Mouse (Mus musculus) hindbrain, embryonic 14.5 days (tissue): ENCODE data around the gene Ctf1. TPM values are rescaled to one million over a fixed set of nuclear protein-coding genes. Genes with fewer than 3 reads are reported as not detected.
A peak's percentile ranks its signal among the peaks of the same experiment; 100 is the strongest.
"Not testable (repeated sequence)": the region's sequence is repeated elsewhere in the genome, so short reads cannot be mapped to it uniquely, and the experiment has no call there.

Experiments used
- ATAC-seq: fragments of 200-750 bp; cut with Nextera tagmentation; 2 replicates; pipeline ENCODE4 v1.8.0; 2017; ENCODE audit warnings: moderate number of reproducible peaks, mild to moderate bottlenecking, moderate TSS enrichment, moderate library complexity; ENCODE audit not compliant: low FRiP score
- DNase-seq: peaks from one replicate; pipeline ENCODE4 v3.0.0-alpha.2; 2015; ENCODE audit warnings: low spot score
- H3K27ac ChIP-seq: fragments of 300-500 bp; sonication (generic); 2 replicates; pipeline ENCODE4 v1.5.1; 2014; ENCODE audit warnings: mild to moderate bottlenecking, moderate library complexity
- H3K27me3 ChIP-seq: fragments of 300-500 bp; sonication (generic); 2 replicates; pipeline ENCODE4 v1.6.1; 2014; ENCODE audit warnings: mild to moderate bottlenecking, low read length, mixed read lengths; ENCODE audit not compliant: control insufficient read depth, insufficient read depth
- H3K36me3 ChIP-seq: fragments of 300-500 bp; sonication (generic); replicated peaks from 2 replicates; pipeline ENCODE4 v1.6.1; 2014; ENCODE audit not compliant: control insufficient read depth, insufficient read depth
- H3K4me1 ChIP-seq: fragments of 300-500 bp; sonication (generic); replicated peaks from 2 replicates; pipeline ENCODE4 v1.6.1; 2014; ENCODE audit warnings: antibody characterized with exemption, low read length, mixed read lengths; ENCODE audit not compliant: control insufficient read depth, insufficient read depth
- H3K4me2 ChIP-seq: fragments of 300-500 bp; sonication (generic); replicated peaks from 2 replicates; pipeline ENCODE4 v1.6.1; 2014; ENCODE audit warnings: mild to moderate bottlenecking, moderate library complexity
- H3K4me3 ChIP-seq: fragments of 300-500 bp; sonication (generic); replicated peaks from 2 replicates; pipeline ENCODE4 v1.5.1; 2014; ENCODE audit warnings: mild to moderate bottlenecking, low read length
- H3K9ac ChIP-seq: fragments of 300-500 bp; sonication (generic); 2 replicates; pipeline ENCODE4 v1.6.1; 2014
- H3K9me3 ChIP-seq: fragments of 300-500 bp; sonication (generic); 2 replicates; pipeline ENCODE4 v1.6.1; 2016; ENCODE audit warnings: low read length; ENCODE audit not compliant: control insufficient read depth
- WGBS: fragments of 180-500 bp; shearing (Covaris S2); extraction: QIAGEN DNeasy Blood & Tissue Kit; methylation state at CpG from one replicate; pipeline ENCODE4 v1.1.7; 2014; 5-methylcytosine and 5-hydroxymethylcytosine counted together
- polyA plus RNA-seq: library from polyadenylated mRNA; unstranded; fragments of >200 nt; fragmentation: Nextera tagmentation; extraction: Ambion mirVana; gene quantifications from 2 replicates; pipeline ENCODE4 v1.2.1, GENCODE M21; 2014

Ctf1 gene
- polyA plus RNA-seq, 1 experiment from 2014 or later = 4.2 TPM

DNA sequence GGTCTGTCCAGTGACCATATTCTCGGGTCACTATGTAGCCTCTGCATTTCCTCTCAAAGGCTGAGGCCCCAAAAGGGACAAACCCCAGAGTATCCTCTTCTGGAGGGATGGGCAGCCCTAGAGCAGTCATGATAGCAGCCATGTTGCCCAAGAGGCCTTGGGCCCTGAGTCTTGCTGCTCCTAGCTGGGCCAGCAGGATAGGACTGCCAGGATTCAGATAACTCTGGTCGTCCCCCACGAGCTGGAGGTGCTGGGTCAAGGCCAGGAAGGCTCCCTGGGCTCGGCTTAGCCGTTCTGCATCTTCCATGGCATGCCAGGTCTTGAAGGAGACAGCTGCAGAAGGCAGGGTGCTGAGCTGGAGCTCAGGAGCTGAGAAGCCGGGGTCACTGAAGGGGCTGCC, 6.7 kb downstream of the Ctf1 start:
- WGBS = 95% methylated on average over 6 of the region's 6 CpGs

DNA sequence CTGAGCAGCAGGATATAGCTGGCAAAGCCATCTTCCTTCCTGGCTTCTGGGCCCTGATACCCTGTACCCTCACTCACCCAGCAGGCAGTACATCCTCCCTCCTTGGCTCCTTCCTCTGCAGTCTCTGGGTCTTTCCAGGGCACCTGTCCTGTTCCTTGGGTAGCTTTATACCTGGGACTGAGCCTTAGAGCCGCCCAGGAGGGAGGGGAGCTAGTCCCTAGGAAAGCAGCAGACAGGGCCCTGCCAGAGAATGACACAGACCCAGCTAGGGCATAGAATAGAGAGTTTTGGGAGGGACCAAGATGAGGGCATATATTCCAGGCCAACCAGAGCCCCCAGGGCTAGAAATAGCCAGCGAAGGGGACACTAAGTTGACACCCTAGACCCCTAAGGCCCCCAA, 13.0 kb downstream of the Ctf1 start:
- DNase-seq = no peak
- Histone ChIP-seq H3K4me3 (no peak overlapping the region), H3K9ac (no peak overlapping the region), H3K4me2 (no peak overlapping the region), H3K4me1 (no peaks in the 10 kb centered on the region), H3K36me3 (no peaks in the 10 kb centered on the region), H3K27ac (no peak overlapping the region), H3K9me3 (no peaks in the 10 kb centered on the region), H3K27me3 (no peaks in the 10 kb centered on the region)
- WGBS = 30% methylated on average over 2 of the region's 2 CpGs
- no peak for ATAC-seq

More for the DNA sequence above, 6.7 kb downstream of the Ctf1 start:
- DNase-seq = no peak
- Histone ChIP-seq H3K27ac (no peak overlapping the region), H3K9ac (no peak overlapping the region), H3K27me3 (0 out of 2 replicates have a peak, but pooled peaks cover 3% of the 10 kb centered on the region), H3K4me3 (no peak overlapping the region), H3K36me3 (no peaks in the 10 kb centered on the region), H3K4me1 (peaks cover 9% of the 10 kb centered on the region), H3K4me2 (no peak overlapping the region), H3K9me3 (no peaks in the 10 kb centered on the region)
- no peak for ATAC-seq

DNA sequence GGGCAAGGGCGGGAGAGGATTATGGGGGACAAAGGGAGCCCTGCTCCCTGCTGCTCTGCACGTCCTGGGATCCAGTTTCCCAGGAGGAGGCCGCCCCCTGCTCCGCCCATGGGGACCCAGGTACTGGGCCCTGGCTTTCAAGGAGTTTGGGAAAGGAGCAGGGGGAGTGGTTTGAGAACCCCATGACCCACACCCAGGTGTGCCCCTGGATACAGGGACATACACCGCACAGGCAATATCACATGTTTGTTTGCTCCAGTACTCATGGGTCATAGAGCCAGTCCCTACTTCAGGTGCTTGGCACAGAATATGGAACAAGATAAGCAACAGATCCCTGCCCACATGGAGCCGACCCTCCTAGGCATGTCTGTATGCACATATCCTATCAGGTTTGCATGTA, 13.4 kb downstream of the Ctf1 start:
- H3K4me2 ChIP-seq = no peak overlapping the region
- no peak overlapping the region for H3K4me3 ChIP-seq
- no peak overlapping the region for H3K27ac ChIP-seq
- no peaks in the 10 kb centered on the region for H3K36me3 ChIP-seq
- WGBS = 51% methylated on average over 6 of the region's 6 CpGs
- no peak for DNase-seq
- no peak overlapping the region for H3K9ac ChIP-seq
- no peak for ATAC-seq
- no peaks in the 10 kb centered on the region for H3K4me1 ChIP-seq
- H3K9me3 ChIP-seq = no peaks in the 10 kb centered on the region
- H3K27me3 ChIP-seq = no peaks in the 10 kb centered on the region

DNA sequence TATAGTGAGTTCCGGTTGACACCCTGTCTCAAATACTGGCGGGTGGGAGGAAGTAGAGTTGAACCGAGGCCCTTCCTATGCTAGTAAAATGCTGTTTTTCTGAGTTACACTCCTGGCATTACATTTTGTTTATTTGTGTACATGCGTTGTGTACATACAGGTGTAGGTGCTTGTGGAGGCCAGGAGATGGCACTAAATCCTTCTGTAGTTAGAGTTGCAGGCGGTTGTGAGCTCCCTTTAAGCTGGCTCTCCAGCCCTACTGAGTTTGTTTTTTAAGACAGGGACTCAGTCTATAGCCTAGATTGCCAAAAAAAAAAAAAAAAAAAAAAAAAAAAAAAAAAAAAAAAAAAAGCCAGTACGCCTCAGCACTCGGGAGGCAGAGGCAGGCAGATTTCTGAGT, 15.4 kb downstream of the Ctf1 start:
- Histone ChIP-seq H3K9ac (no peak overlapping the region), H3K27me3 (no peaks in the 10 kb centered on the region), H3K36me3 (no peaks in the 10 kb centered on the region), H3K4me3 (no peak overlapping the region), H3K9me3 (no peaks in the 10 kb centered on the region), H3K4me2 (no peak overlapping the region), H3K4me1 (no peaks in the 10 kb centered on the region), H3K27ac (no peak overlapping the region)
- 86% methylated on average over 7 of the region's 7 CpGs for WGBS
- DNase-seq (no peak), ATAC-seq (no peak)

DNA sequence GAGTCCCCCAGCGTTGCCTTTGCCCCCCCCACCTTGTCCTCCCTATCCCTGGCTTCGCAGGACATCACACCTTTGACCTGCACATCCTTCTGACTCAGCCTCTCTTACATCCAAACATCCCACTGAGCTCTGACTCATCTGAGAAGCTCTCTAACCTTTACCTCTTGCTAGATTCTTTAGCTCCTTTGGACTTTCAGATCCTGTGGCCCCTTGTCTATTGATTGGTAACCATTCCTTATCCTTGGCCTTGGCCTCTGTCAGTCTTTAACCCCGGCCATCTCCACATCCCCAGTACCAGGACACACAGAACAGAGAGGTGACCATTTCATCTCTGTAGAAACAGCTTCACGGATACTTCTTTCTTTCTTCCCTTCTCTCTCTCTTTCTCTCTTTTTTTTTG, 17.6 kb downstream of the Ctf1 start:
- DNase-seq = no peak
- 73% methylated on average over 4 of the region's 4 CpGs for WGBS

DNA sequence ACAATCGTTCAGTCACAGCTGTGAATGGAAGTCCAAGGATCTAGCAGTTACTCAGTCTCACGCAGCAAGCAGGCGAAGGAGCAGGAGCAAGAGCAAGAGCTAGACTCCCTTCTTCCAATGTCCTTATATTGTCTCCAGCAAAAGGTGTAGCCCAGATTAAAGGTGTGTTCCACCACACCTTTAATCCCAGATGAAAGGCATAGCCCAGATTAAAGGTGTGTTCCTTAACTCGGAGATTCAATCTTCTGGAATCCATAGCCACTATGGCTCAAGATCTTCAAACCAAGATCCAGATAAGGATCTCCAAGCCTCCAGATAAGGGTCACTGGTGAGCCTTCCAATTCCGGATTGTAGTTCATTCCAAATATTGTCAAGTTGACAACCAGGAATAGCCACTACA, 19.5 kb downstream of the Ctf1 start, which contains the start of gene Ctf2:
Ctf2 (minus strand) TSS at position 101 of the 400 bp plus-strand sequence.
- not testable (repeated sequence) for H3K27me3 ChIP-seq, H3K9me3 ChIP-seq, H3K9ac ChIP-seq, H3K36me3 ChIP-seq, ATAC-seq, DNase-seq, H3K27ac ChIP-seq, H3K4me2 ChIP-seq, H3K4me3 ChIP-seq, H3K4me1 ChIP-seq
- WGBS = no CpG with 5 or more reads among the region's 5 CpGs

More for the DNA sequence above, 17.6 kb downstream of the Ctf1 start:
- no peak for ATAC-seq
- no peak overlapping the region for H3K4me2 ChIP-seq
- no peak overlapping the region for H3K27ac ChIP-seq
- no peaks in the 10 kb centered on the region for H3K4me1 ChIP-seq
- H3K27me3 ChIP-seq = no peaks in the 10 kb centered on the region
- no peak overlapping the region for H3K9ac ChIP-seq
- H3K4me3 ChIP-seq = no peak overlapping the region
- no peaks in the 10 kb centered on the region for H3K9me3 ChIP-seq
- no peaks in the 10 kb centered on the region for H3K36me3 ChIP-seq

DNA sequence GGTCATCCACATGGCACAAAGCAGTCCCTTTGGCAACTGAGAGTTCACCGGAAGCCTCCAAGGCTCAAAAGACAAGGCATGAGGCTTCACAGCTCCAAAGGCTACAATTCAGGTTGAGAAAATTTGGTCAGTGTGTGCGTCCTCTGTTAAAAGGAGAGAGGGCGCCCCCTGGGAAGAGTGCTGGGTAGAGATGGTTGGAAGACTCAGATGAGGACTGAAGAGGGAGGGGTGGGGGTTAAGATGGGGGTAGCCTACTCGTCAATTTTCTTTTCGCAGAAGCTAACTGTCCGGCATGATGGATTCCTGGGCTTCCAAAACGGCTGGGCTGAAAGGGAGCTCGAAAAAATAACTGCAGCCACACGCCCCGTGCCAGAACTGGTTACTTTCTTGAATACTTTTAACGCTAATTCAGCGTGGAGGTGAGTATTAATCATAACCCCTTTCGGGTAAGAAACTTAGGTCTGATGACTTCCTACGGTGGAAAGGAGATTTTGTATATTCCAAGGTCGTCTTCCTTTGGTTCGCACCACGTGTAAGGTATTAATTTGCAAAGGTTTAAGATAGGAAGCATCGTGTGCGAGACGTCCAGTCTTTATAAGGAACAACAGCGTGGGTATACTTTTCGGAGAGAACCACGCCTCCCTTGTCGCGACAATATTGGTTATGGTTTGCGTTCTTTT, 32.0 kb downstream of the Ctf1 start, which contains the start of gene Fbxl19:
Fbxl19 (plus strand) TSS at position 178 of the 680 bp plus-strand sequence.
- peak within 1 kb of the TSS; percentile 92 for H3K4me3 ChIP-seq
- DNase-seq (peak; percentile 75), ATAC-seq (no peak)
- H3K4me2 ChIP-seq = peak within 1 kb of the TSS; percentile 66
- H3K27me3 ChIP-seq = no peaks in the 10 kb centered on the region
- H3K9me3 ChIP-seq = no peaks in the 10 kb centered on the region
- under 1% methylated on average over 26 of the region's 26 CpGs for WGBS
- peaks cover 15% of the 10 kb centered on the region for H3K36me3 ChIP-seq
- peak within 1 kb of the TSS; percentile 89 for H3K27ac ChIP-seq
- peaks cover 16% of the 10 kb centered on the region; the same call in 1 of the 2 replicates for H3K4me1 ChIP-seq
- H3K9ac ChIP-seq = peak within 1 kb of the TSS; percentile 50

DNA sequence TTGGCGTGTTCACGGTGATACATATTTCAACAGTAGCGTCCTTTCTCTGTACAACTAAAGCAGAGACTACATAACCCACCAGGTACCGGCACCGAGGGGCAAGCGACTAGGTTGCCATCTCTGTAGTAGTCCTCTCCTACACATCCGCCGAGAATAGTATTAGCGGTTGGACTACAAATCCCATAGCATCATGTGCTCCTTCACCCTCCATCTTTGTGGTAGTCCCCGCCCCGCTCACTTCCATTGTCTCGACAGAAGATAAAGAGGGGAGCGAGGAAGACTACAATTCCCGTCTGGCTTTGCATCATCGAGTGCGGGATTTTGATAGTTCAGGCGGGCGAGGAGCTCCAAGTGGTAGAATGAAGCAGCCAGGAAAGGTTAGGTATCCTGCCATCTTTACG, 32.7 kb downstream of the Ctf1 start:
- Histone ChIP-seq H3K9me3 (no peaks in the 10 kb centered on the region), H3K36me3 (peaks cover 22% of the 10 kb centered on the region), H3K9ac (peak overlapping the region; percentile 50), H3K4me3 (peak overlapping the region; percentile 92), H3K4me2 (peak overlapping the region; percentile 66), H3K27ac (peak overlapping the region; percentile 89), H3K27me3 (no peaks in the 10 kb centered on the region), H3K4me1 (peaks cover 16% of the 10 kb centered on the region; the same call in 1 of the 2 replicates)
- ATAC-seq = peak; percentile 88
- peak; percentile 96 for DNase-seq
- WGBS = 0% methylated on average over 19 of the region's 19 CpGs

DNA sequence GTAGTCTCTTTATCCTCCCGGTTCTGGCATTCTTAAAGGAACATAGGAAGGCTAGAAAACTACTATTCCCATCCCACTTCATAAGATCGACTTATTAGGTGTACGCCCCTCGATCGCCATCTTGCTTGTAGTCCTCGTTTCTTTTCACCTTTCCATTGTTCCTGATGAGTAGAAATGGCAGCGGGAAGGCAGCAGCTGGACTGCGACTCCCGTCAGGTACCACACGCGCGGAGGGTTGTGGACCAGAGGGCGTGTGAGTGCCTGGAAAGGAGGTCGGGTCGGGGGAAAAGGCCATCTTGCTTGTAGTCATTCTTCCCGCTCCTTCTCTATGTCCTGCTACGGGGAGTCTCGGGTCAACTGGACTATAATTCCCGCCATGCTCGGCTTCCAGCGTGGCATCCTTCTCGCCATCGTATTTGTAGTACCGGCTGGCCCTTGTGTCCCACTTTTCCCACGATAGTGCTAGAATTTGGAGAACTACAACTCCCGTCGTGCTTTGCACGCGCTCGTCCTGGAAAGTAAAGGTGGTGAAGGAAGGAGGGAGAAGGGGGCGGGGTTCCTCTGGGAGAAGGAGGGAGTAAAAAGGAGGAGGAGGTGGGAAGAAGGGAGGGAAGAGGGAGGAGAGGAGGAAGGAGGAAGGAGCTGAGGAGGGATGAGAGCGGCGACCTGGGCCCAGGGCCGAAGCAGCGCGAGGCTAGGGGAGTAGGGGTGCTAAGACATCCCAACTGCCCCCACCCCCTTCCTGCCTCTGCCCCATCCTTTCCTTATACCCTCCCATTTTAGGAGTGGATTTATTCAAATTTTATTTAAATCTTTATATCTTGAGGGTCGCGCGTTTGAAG, 33.3 kb downstream of the Ctf1 start:
- Histone ChIP-seq H3K4me3 (peak overlapping the region; percentile 92), H3K36me3 (peaks cover 27% of the 10 kb centered on the region), H3K4me1 (peaks cover 16% of the 10 kb centered on the region; the same call in 1 of the 2 replicates), H3K9ac (peak overlapping the region; percentile 90), H3K27me3 (no peaks in the 10 kb centered on the region), H3K27ac (peak overlapping the region; percentile 89), H3K9me3 (no peaks in the 10 kb centered on the region), H3K4me2 (peak overlapping the region; percentile 66)
- peak; percentile 91 for ATAC-seq
- peak; percentile 98 for DNase-seq
- under 1% methylated on average over 39 of the region's 39 CpGs for WGBS
